Mouse (Mus musculus): Measurements from ENCODE around the gene Gemin4. TPM values are rescaled to one million over a fixed set of nuclear protein-coding genes. Genes with fewer than 3 reads are reported as not detected.

The Gemin4 gene
- polyA plus RNA-seq (2012; rRNA removed) = 9.6 and 9.9 TPM in 2 replicates

DNA sequence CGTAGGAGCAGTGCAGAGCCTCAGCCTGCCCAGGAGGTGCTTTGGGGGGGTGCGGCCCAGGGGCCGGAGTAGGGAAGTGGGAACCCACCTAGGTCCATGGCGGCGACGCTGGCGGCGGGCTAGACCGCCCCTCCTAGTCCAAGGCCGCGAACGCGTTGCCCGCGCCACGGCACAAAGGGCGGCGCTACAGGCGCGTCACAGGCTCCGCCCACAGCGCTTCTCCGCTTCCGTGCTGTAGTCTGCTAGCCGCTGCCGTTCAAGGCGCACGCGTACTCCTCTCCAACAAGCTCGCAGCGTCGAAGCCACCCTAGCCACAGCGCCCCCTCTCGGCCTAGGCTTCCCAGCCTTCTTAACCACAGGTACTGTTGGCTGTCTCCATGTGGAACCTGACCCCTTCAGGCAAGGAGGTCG lies at the start of gene Gemin4, which contains the start of gene Dbil5:
Gemin4 (minus strand) TSS at position 275 of the 411 bp plus-strand sequence.
Dbil5 (plus strand) TSS at position 219 of the 411 bp plus-strand sequence.
- peak; percentile 90 for DNase-seq (ENCODE audit: low spot score)

- DNase-seq (ENCODE audit: low spot score) = no peak
These were observed 45.3 kb upstream of the Gemin4 start for GRCm38 (mm10) chr11:76262611-76263351.

GRCm38 (mm10) chr11:76261224-76261623 lies 43.8 kb upstream of the Gemin4 start:
- no peak for DNase-seq (ENCODE audit: low spot score)

DNA sequence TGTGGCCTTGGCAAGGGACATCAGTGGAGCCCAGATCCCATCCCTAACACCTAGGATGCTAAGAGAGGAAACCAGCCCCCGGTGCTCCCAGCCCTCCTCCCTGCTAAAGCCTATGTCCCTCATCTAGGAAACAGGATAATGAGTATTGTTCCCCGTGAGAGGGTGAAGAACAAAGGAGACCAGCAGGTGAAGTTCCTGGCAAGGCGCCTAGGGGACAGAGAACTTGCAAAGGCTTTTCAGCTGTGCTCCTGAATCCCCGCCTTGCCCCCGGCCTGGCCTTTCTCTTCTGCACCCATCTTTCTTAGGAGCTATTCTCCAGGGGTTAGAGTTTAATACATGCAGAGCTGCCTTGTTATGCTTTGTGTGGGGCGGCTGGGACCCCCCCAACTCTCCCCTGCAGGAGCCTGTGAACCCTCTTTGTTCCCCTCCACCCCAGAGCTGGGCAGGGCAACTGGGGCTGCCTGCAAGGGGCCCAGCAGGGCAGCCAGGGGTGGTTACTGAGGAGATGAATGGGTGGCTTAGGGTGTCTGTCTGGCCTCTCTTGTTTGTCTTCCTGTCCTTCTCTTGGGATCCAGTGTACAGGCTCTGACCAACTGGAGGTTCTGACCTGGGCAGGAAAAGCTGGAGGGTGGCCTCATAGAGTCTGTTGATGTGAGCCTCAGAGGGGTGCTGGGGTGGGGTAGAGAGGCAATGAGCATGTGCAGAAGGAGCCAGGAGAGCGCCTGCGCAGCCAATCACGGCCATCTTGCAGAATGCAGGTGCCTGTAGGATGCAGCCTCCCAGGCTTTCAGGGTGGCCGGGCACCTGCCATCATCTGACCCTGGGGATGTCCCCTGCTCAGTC lies 43.0 kb upstream of the Gemin4 start:
- no peak for DNase-seq (ENCODE audit: low spot score)

GRCm38 (mm10) chr11:76258511-76258910 lies 41.0 kb upstream of the Gemin4 start:
- no peak for DNase-seq (ENCODE audit: low spot score)

GRCm38 (mm10) chr11:76257386-76257785 lies 39.9 kb upstream of the Gemin4 start:
- no peak for DNase-seq (ENCODE audit: low spot score)

DNA sequence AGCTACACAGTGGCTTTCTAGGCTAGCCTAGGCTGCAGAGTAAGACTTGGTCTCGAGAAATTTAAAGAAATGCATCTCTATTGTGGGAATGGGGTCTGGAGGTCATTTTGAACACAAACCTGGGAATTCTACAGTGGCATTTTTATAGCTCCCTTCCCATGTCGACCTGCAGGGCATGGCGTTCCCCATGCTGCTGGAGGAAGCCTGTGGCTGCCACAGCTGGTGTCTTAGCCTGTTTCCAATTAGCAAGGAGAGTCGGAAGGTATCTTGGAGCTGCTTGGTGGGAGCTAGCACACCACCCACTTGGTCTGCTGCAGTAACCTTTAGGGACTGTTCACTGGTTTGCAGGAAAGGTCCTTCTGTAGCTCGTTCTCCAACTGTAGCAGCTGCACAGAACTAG lies 38.7 kb upstream of the Gemin4 start:
- DNase-seq (ENCODE audit: low spot score) = no peak

DNA sequence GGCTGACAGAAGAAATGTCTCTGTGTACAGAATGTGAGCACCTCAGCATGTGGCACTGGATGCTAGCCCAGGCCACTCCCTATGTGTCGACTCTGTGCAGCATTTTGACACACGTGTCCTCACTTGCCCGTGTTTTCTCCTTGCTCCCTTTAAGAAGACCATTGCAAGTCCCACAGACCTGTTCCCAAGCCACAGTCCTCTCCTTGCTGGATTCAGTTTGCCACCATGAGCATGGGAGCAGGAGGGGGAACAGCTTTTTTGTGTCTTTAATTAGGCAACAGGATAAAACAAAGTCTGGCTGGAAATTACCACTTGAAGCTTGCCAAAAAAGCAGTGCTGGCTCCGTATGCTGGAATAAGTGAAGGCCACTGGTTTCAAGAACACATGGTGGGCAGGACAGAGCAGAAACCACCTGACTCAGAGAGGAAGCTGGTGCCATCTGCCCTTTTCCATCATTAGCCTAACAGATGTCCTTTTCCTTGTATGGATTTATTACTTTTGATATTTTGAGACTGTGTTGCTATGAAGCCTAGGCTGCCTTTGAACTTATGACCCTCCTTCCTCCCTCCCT lies 38.1 kb upstream of the Gemin4 start:
- DNase-seq (ENCODE audit: low spot score) = no peak

DNA sequence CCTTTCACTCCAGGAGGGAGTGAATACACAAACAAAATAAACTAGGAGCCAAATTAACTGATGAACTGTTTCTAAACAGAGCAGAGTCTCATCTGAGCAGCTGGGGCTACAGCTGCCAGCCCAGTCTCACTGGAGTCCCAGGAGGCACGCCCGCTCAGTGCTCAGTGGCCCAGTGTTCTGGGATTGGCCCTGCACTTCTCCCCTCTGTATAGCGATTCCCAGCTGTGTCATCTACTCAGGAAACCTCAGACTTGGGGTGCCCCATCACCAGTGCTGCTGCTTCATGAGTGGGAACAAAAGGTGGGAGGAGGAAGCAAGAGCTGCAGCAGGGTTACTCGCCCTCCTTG lies 36.4 kb upstream of the Gemin4 start:
- DNase-seq (ENCODE audit: low spot score) = no peak

- DNase-seq (ENCODE audit: low spot score) = peak; percentile 63
These were observed 35.9 kb upstream of the Gemin4 start for GRCm38 (mm10) chr11:76253145-76253917.

DNA sequence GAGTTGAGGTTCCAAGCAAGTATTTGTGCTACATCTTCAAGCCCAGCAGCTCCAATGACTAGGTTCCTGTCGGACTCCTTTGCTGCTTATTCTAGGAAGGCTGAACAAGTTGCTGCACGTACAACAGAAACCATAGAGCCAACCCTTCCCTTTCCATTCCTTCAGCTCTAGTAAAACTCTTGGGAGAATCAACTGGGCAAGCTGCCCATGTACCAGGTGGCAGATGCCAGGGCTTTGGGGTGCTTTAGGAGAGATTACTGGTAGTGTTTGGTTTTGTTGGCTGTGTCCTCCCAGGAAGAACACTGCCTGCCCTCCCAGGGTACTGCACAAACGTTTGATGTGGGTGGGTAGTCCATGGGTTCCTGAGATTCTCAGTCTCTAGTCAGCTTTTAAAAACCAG lies 34.6 kb upstream of the Gemin4 start:
- no peak for DNase-seq (ENCODE audit: low spot score)

- no peak for DNase-seq (ENCODE audit: low spot score)
These were observed 29.8 kb upstream of the Gemin4 start for GRCm38 (mm10) chr11:76247239-76247638.

DNA sequence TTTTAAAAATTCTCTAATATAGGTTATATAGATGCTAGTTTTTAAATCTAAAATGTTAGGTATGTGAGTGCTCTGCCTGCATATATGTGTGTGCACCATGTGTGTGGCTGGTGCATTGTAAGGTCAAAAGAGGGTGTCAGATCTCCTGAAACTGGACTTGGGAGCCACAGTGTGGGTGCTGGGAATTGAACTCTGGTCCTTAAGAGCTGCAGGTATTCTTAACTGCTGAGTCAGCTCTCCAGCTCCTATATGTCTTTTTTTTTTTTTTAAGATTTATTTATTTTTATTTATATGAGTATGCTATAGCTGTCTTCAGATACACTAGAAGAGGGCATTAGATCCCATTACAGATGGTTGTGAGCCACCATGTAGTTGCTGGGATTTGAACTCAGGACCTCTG lies 29.0 kb upstream of the Gemin4 start:
- no peak for DNase-seq (ENCODE audit: low spot score)

- DNase-seq (ENCODE audit: low spot score) = no peak
These were observed 26.5 kb upstream of the Gemin4 start for GRCm38 (mm10) chr11:76243811-76244546.

GRCm38 (mm10) chr11:76242901-76243810 lies 25.7 kb upstream of the Gemin4 start, which contains the start of the genes Mrm3 and Glod4:
Gene Mrm3 (plus strand): TSS chr11:76243715.
Gene Glod4 (minus strand): TSS chr11:76243725.
- peak; percentile 79 for DNase-seq (ENCODE audit: low spot score)

DNA sequence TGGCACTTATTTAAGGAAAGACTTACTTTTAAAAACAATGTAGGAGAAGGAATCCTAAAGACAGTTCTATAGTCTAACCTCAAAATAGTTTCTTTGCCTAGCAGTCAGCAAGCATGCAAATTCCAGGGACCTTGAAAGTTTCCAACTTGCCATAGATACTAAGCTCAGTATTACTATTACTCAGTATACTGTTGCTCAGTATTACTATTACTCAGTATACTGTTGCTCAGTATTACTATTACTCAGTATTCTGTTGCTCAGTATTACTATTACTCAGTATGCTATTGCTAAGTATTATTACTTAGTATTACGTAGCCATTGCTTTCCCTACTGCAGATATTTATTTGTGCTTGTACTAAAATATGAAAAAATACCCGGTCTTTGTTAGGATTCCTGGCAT lies 22.3 kb upstream of the Gemin4 start:
- DNase-seq (ENCODE audit: low spot score) = no peak

DNA sequence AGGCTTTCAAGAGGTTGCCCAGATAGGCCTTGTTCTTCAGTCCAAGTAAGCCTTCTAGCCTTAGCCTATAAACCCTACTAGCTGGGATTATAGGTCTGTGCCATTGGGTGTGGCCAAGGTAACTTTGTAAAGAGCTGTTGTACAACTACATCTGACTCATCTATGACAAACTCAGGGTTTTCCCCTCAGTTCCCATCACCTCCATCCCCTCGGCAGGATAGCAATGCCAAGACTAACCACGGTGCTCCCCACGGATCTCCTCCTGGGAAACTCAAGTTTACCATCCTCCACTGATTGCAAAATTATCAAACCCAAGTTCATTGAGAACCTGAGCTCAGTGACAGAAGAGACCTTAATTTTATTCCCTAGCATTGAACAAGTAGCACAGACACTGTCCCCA lies 18.7 kb upstream of the Gemin4 start:
- DNase-seq (ENCODE audit: low spot score) = no peak

GRCm38 (mm10) chr11:76225051-76225450 lies 7.6 kb upstream of the Gemin4 start:
- DNase-seq (ENCODE audit: low spot score) = no peak

GRCm38 (mm10) chr11:76224631-76225030 lies 7.2 kb upstream of the Gemin4 start:
- DNase-seq (ENCODE audit: low spot score) = no peak
